Mouse (Mus musculus): ENCODE measurements around the gene Tiam1. TPM values are rescaled to one million over a fixed set of nuclear protein-coding genes. Genes with fewer than 3 reads are reported as not detected.

Tiam1 gene
- polyA plus RNA-seq, 1 experiment from 2014 or later, result 30.8 TPM

GRCm38 (mm10) chr16:89889890-89890462, 253.6 kb downstream of the Tiam1 start:
- H3K36me3 ChIP-seq (replicated peaks), result no peaks in the 10 kb centered on the region
- WGBS, result 70% methylated on average over 10 of the region's 10 CpGs
- peaks cover 16% of the 10 kb centered on the region for H3K4me1 ChIP-seq
- peak; percentile 24 for ATAC-seq (replicated peaks)
- no peaks in the 10 kb centered on the region for H3K27me3 ChIP-seq (replicated peaks)
- no peak overlapping the region for H3K9ac ChIP-seq
- H3K9me3 ChIP-seq, result no peaks in the 10 kb centered on the region
- no peak overlapping the region for H3K4me2 ChIP-seq
- H3K27ac ChIP-seq, result peak overlapping the region; percentile 40; the same call in 1 of the 2 replicates
- H3K4me3 ChIP-seq, result no peak overlapping the region

GRCm38 (mm10) chr16:89886561-89886960, 257.0 kb downstream of the Tiam1 start:
- Histone ChIP-seq H3K9me3 (no peaks in the 10 kb centered on the region), H3K4me2 (no peak overlapping the region), H3K4me1 (peaks cover 16% of the 10 kb centered on the region), H3K27me3 (replicated peaks) (no peaks in the 10 kb centered on the region), H3K27ac (no peak overlapping the region), H3K36me3 (replicated peaks) (peaks cover 4% of the 10 kb centered on the region; the same call in 1 of the 2 replicates), H3K9ac (no peak overlapping the region), H3K4me3 (no peak overlapping the region)
- ATAC-seq (replicated peaks), result no peak

GRCm38 (mm10) chr16:89885661-89886060, 257.9 kb downstream of the Tiam1 start:
- no peak overlapping the region for H3K9ac ChIP-seq
- no peak overlapping the region for H3K4me3 ChIP-seq
- no peaks in the 10 kb centered on the region for H3K27me3 ChIP-seq (replicated peaks)
- no peak overlapping the region for H3K4me2 ChIP-seq
- peaks cover 13% of the 10 kb centered on the region for H3K4me1 ChIP-seq
- no peaks in the 10 kb centered on the region for H3K9me3 ChIP-seq
- no peak for ATAC-seq (replicated peaks)
- H3K27ac ChIP-seq, result no peak overlapping the region
- WGBS, result 84% methylated on average over 9 of the region's 9 CpGs
- H3K36me3 ChIP-seq (replicated peaks), result peaks cover 4% of the 10 kb centered on the region; the same call in 1 of the 2 replicates

GRCm38 (mm10) chr16:89883897-89884296, 259.7 kb downstream of the Tiam1 start:
- Histone ChIP-seq H3K36me3 (replicated peaks) (peaks cover 4% of the 10 kb centered on the region; the same call in 1 of the 2 replicates), H3K4me1 (no peaks in the 10 kb centered on the region), H3K9me3 (no peaks in the 10 kb centered on the region), H3K4me3 (no peak overlapping the region), H3K9ac (no peak overlapping the region), H3K27me3 (replicated peaks) (no peaks in the 10 kb centered on the region), H3K4me2 (no peak overlapping the region), H3K27ac (no peak overlapping the region)
- 94% methylated on average over 4 of the region's 4 CpGs for WGBS
- no peak for ATAC-seq (replicated peaks)

GRCm38 (mm10) chr16:89882477-89883234, 260.9 kb downstream of the Tiam1 start:
- WGBS, result 88% methylated on average over 14 of the region's 14 CpGs
- Histone ChIP-seq H3K36me3 (replicated peaks) (peaks cover 4% of the 10 kb centered on the region; the same call in 1 of the 2 replicates), H3K4me1 (no peaks in the 10 kb centered on the region), H3K4me3 (no peak overlapping the region), H3K9me3 (no peaks in the 10 kb centered on the region), H3K27ac (no peak overlapping the region), H3K27me3 (replicated peaks) (no peaks in the 10 kb centered on the region), H3K4me2 (no peak overlapping the region), H3K9ac (no peak overlapping the region)
- no peak for ATAC-seq (replicated peaks)

GRCm38 (mm10) chr16:89877206-89877605, 266.4 kb downstream of the Tiam1 start:
- no peaks in the 10 kb centered on the region for H3K36me3 ChIP-seq (replicated peaks)
- H3K4me2 ChIP-seq, result no peak overlapping the region
- H3K27ac ChIP-seq, result no peak overlapping the region
- H3K9ac ChIP-seq, result no peak overlapping the region
- H3K4me1 ChIP-seq, result peaks cover 21% of the 10 kb centered on the region
- no peak for ATAC-seq (replicated peaks)
- H3K27me3 ChIP-seq (replicated peaks), result no peaks in the 10 kb centered on the region
- H3K9me3 ChIP-seq, result no peaks in the 10 kb centered on the region
- 95% methylated on average over 10 of the region's 10 CpGs for WGBS
- no peak overlapping the region for H3K4me3 ChIP-seq

GRCm38 (mm10) chr16:89876079-89876478, 267.5 kb downstream of the Tiam1 start:
- Histone ChIP-seq H3K27me3 (replicated peaks) (no peaks in the 10 kb centered on the region), H3K4me1 (peaks cover 26% of the 10 kb centered on the region), H3K36me3 (replicated peaks) (no peaks in the 10 kb centered on the region), H3K4me2 (no peak overlapping the region), H3K9ac (no peak overlapping the region), H3K9me3 (no peaks in the 10 kb centered on the region), H3K27ac (no peak overlapping the region), H3K4me3 (no peak overlapping the region)
- ATAC-seq (replicated peaks), result no peak
- 92% methylated on average over 3 of the region's 3 CpGs for WGBS

GRCm38 (mm10) chr16:89874012-89874704, 269.4 kb downstream of the Tiam1 start:
- H3K9ac ChIP-seq, result no peak overlapping the region
- WGBS, result 33% methylated on average over 15 of the region's 15 CpGs
- no peaks in the 10 kb centered on the region for H3K27me3 ChIP-seq (replicated peaks)
- peak; percentile 67; the same call in 1 of the 2 replicates for ATAC-seq (replicated peaks)
- H3K4me1 ChIP-seq, result peaks cover 29% of the 10 kb centered on the region
- no peaks in the 10 kb centered on the region for H3K36me3 ChIP-seq (replicated peaks)
- H3K27ac ChIP-seq, result 0 out of 2 replicates have a peak overlapping the region, but pooled peaks have one; percentile 9
- H3K4me3 ChIP-seq, result no peak overlapping the region
- no peaks in the 10 kb centered on the region for H3K9me3 ChIP-seq
- no peak overlapping the region for H3K4me2 ChIP-seq

- 82% methylated on average over 20 of the region's 20 CpGs for WGBS
- Histone ChIP-seq H3K4me2 (no peak overlapping the region), H3K4me1 (peaks cover 29% of the 10 kb centered on the region), H3K36me3 (replicated peaks) (no peaks in the 10 kb centered on the region), H3K9me3 (no peaks in the 10 kb centered on the region), H3K27me3 (replicated peaks) (no peaks in the 10 kb centered on the region), H3K4me3 (no peak overlapping the region), H3K9ac (no peak overlapping the region), H3K27ac (no peak overlapping the region)
- ATAC-seq (replicated peaks), result no peak
These were observed 271.3 kb downstream of the Tiam1 start for GRCm38 (mm10) chr16:89872011-89872942.

GRCm38 (mm10) chr16:89871382-89871781, 272.2 kb downstream of the Tiam1 start:
- H3K9ac ChIP-seq, result no peak overlapping the region
- no peak overlapping the region for H3K4me2 ChIP-seq
- H3K27me3 ChIP-seq (replicated peaks), result no peaks in the 10 kb centered on the region
- no peak for ATAC-seq (replicated peaks)
- H3K4me3 ChIP-seq, result no peak overlapping the region
- no peak overlapping the region for H3K27ac ChIP-seq
- H3K9me3 ChIP-seq, result no peaks in the 10 kb centered on the region
- peaks cover 29% of the 10 kb centered on the region for H3K4me1 ChIP-seq
- no peaks in the 10 kb centered on the region for H3K36me3 ChIP-seq (replicated peaks)
- WGBS, result 55% methylated on average over 13 of the region's 13 CpGs

- H3K27me3 ChIP-seq (replicated peaks), result no peaks in the 10 kb centered on the region
- H3K4me2 ChIP-seq, result no peak overlapping the region
- H3K9me3 ChIP-seq, result no peaks in the 10 kb centered on the region
- H3K4me1 ChIP-seq, result peaks cover 28% of the 10 kb centered on the region
- no peak overlapping the region for H3K27ac ChIP-seq
- 97% methylated on average over 6 of the region's 6 CpGs for WGBS
- no peak for ATAC-seq (replicated peaks)
- H3K9ac ChIP-seq, result no peak overlapping the region
- H3K4me3 ChIP-seq, result no peak overlapping the region
- H3K36me3 ChIP-seq (replicated peaks), result no peaks in the 10 kb centered on the region
These were observed 273.5 kb downstream of the Tiam1 start for GRCm38 (mm10) chr16:89870059-89870458.

GRCm38 (mm10) chr16:89868502-89868901, 275.1 kb downstream of the Tiam1 start:
- ATAC-seq (replicated peaks), result no peak
- Histone ChIP-seq H3K4me1 (peaks cover 12% of the 10 kb centered on the region), H3K27me3 (replicated peaks) (no peaks in the 10 kb centered on the region), H3K9ac (no peak overlapping the region), H3K4me2 (no peak overlapping the region), H3K27ac (no peak overlapping the region), H3K9me3 (no peaks in the 10 kb centered on the region), H3K36me3 (replicated peaks) (no peaks in the 10 kb centered on the region), H3K4me3 (no peak overlapping the region)
- 88% methylated on average over 3 of the region's 3 CpGs for WGBS
